Mouse (Mus musculus): ENCODE measurements around the gene Il4.

DNA sequence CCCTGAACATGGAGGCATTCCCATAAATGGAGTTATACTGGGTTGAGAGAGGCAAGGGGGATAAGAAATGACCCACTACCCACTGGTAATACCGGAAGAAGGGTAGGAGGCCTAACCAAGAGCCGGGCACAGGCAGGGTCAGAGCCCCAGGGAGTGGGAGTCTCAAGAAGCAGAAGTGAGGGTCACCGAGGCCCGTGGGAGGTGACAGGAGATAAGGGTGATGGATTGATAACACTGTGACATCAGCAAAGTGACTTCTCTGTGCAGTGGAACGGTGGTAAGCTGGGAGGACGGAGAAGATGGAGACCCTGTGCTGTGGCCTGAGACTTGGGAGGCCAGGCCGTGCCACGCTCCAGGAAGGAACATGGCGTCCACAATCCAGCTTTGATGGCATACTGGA lies 5.1 kb upstream of the Il4 start:
- TF ChIP-seq POLR2A (IDR thresholded peaks at IDR 0.05; ENCODE audit: insufficient read depth, low read depth, low read length) (no peak), CTCF (IDR thresholded peaks at IDR 0.05) (no peak)
